Mouse (Mus musculus): ENCODE measurements around the gene Ceacam9. TPM values are rescaled to one million over a fixed set of nuclear protein-coding genes. Genes with fewer than 3 reads are reported as not detected.

Gene Ceacam9
- polyA plus RNA-seq, 1 experiment from 2014 or later = not detected

- H3K27ac ChIP-seq (ENCODE audit: low read length) = no peak overlapping the region
- no peak overlapping the region for H3K9ac ChIP-seq (replicated peaks; ENCODE audit: low read depth, low read length)
- no peak for ATAC-seq (ENCODE audit: insufficient number of reproducible peaks, insufficient read depth, low FRiP score, low read depth)
- H3K4me1 ChIP-seq (ENCODE audit: control insufficient read depth, insufficient read depth, low read length) = no peaks in the 10 kb centered on the region
- peaks cover 20% of the 10 kb centered on the region; the same call in 1 of the 2 replicates for H3K36me3 ChIP-seq (ENCODE audit: control insufficient read depth, insufficient read depth, low read length)
- WGBS = 75% methylated on average over 12 of the region's 12 CpGs
- no peaks in the 10 kb centered on the region for H3K9me3 ChIP-seq (ENCODE audit: control insufficient read depth, low read depth, low read length)
- no peak overlapping the region for H3K4me2 ChIP-seq (replicated peaks; ENCODE audit: low read depth, low read length)
- no peaks in the 10 kb centered on the region for H3K27me3 ChIP-seq (ENCODE audit: control insufficient read depth, insufficient read depth, low read length)
- no peak overlapping the region for H3K4me3 ChIP-seq (ENCODE audit: low read depth, low read length)
Observed at GRCm38 (mm10) chr7:16752016-16752415, 30.3 kb downstream of the Ceacam9 start.

- ATAC-seq (ENCODE audit: insufficient number of reproducible peaks, insufficient read depth, low FRiP score, low read depth) = no peak
- WGBS = 45% methylated on average over 17 of the region's 17 CpGs
- Histone ChIP-seq H3K36me3 (ENCODE audit: control insufficient read depth, insufficient read depth, low read length) (no peaks in the 10 kb centered on the region), H3K27ac (ENCODE audit: low read length) (peak overlapping the region; percentile 27; the same call in 1 of the 2 replicates), H3K4me2 (replicated peaks; ENCODE audit: low read depth, low read length) (no peak overlapping the region), H3K9ac (replicated peaks; ENCODE audit: low read depth, low read length) (no peak overlapping the region), H3K9me3 (ENCODE audit: control insufficient read depth, low read depth, low read length) (no peaks in the 10 kb centered on the region), H3K27me3 (ENCODE audit: control insufficient read depth, insufficient read depth, low read length) (no peaks in the 10 kb centered on the region), H3K4me3 (ENCODE audit: low read depth, low read length) (no peak overlapping the region), H3K4me1 (ENCODE audit: control insufficient read depth, insufficient read depth, low read length) (peaks cover 5% of the 10 kb centered on the region; the same call in 1 of the 2 replicates)
Observed at GRCm38 (mm10) chr7:16755362-16756017, 33.8 kb downstream of the Ceacam9 start.

- H3K4me1 ChIP-seq (ENCODE audit: control insufficient read depth, insufficient read depth, low read length) = peaks cover 9% of the 10 kb centered on the region; the same call in 1 of the 2 replicates
- H3K4me3 ChIP-seq (ENCODE audit: low read depth, low read length) = no peak overlapping the region
- H3K36me3 ChIP-seq (ENCODE audit: control insufficient read depth, insufficient read depth, low read length) = no peaks in the 10 kb centered on the region
- no peaks in the 10 kb centered on the region for H3K9me3 ChIP-seq (ENCODE audit: control insufficient read depth, low read depth, low read length)
- no peaks in the 10 kb centered on the region for H3K27me3 ChIP-seq (ENCODE audit: control insufficient read depth, insufficient read depth, low read length)
- H3K9ac ChIP-seq (replicated peaks; ENCODE audit: low read depth, low read length) = no peak overlapping the region
- H3K4me2 ChIP-seq (replicated peaks; ENCODE audit: low read depth, low read length) = no peak overlapping the region
- H3K27ac ChIP-seq (ENCODE audit: low read length) = no peak overlapping the region
- WGBS = 67% methylated on average over 10 of the region's 11 CpGs
- no peak for ATAC-seq (ENCODE audit: insufficient number of reproducible peaks, insufficient read depth, low FRiP score, low read depth)
Observed at GRCm38 (mm10) chr7:16758872-16759574, 37.3 kb downstream of the Ceacam9 start.

- no peaks in the 10 kb centered on the region for H3K27me3 ChIP-seq (ENCODE audit: control insufficient read depth, insufficient read depth, low read length)
- no peak overlapping the region for H3K4me2 ChIP-seq (replicated peaks; ENCODE audit: low read depth, low read length)
- H3K4me3 ChIP-seq (ENCODE audit: low read depth, low read length) = no peak overlapping the region
- peaks cover 9% of the 10 kb centered on the region; the same call in 1 of the 2 replicates for H3K4me1 ChIP-seq (ENCODE audit: control insufficient read depth, insufficient read depth, low read length)
- 21% methylated on average over 8 of the region's 8 CpGs for WGBS
- H3K27ac ChIP-seq (ENCODE audit: low read length) = no peak overlapping the region
- ATAC-seq (ENCODE audit: insufficient number of reproducible peaks, insufficient read depth, low FRiP score, low read depth) = 0 out of 2 replicates have a peak, but pooled peaks have one; percentile 49
- H3K9me3 ChIP-seq (ENCODE audit: control insufficient read depth, low read depth, low read length) = no peaks in the 10 kb centered on the region
- H3K9ac ChIP-seq (replicated peaks; ENCODE audit: low read depth, low read length) = no peak overlapping the region
- H3K36me3 ChIP-seq (ENCODE audit: control insufficient read depth, insufficient read depth, low read length) = no peaks in the 10 kb centered on the region
Observed at GRCm38 (mm10) chr7:16760292-16760691, 38.6 kb downstream of the Ceacam9 start.

- H3K27ac ChIP-seq (ENCODE audit: low read length) = peak overlapping the region; percentile 61
- WGBS = 38% methylated on average over 10 of the region's 10 CpGs
Observed at GRCm38 (mm10) chr7:16761005-16761481, 39.3 kb downstream of the Ceacam9 start.

GRCm38 (mm10) chr7:16761630-16762029 lies 39.9 kb downstream of the Ceacam9 start:
- no peak overlapping the region for H3K4me2 ChIP-seq (replicated peaks; ENCODE audit: low read depth, low read length)
- no peaks in the 10 kb centered on the region for H3K27me3 ChIP-seq (ENCODE audit: control insufficient read depth, insufficient read depth, low read length)
- peaks cover 9% of the 10 kb centered on the region; the same call in 1 of the 2 replicates for H3K4me1 ChIP-seq (ENCODE audit: control insufficient read depth, insufficient read depth, low read length)
- H3K27ac ChIP-seq (ENCODE audit: low read length) = no peak overlapping the region
- H3K36me3 ChIP-seq (ENCODE audit: control insufficient read depth, insufficient read depth, low read length) = no peaks in the 10 kb centered on the region
- H3K9ac ChIP-seq (replicated peaks; ENCODE audit: low read depth, low read length) = no peak overlapping the region
- H3K4me3 ChIP-seq (ENCODE audit: low read depth, low read length) = no peak overlapping the region
- no peaks in the 10 kb centered on the region for H3K9me3 ChIP-seq (ENCODE audit: control insufficient read depth, low read depth, low read length)
- ATAC-seq (ENCODE audit: insufficient number of reproducible peaks, insufficient read depth, low FRiP score, low read depth) = no peak
- 45% methylated on average over 5 of the region's 5 CpGs for WGBS

More at GRCm38 (mm10) chr7:16761005-16761481, 39.3 kb downstream of the Ceacam9 start:
- Histone ChIP-seq H3K9ac (replicated peaks; ENCODE audit: low read depth, low read length) (0 out of 2 replicates have a peak overlapping the region, but pooled peaks have one; percentile 6), H3K4me3 (ENCODE audit: low read depth, low read length) (no peak overlapping the region), H3K36me3 (ENCODE audit: control insufficient read depth, insufficient read depth, low read length) (no peaks in the 10 kb centered on the region), H3K4me1 (ENCODE audit: control insufficient read depth, insufficient read depth, low read length) (peaks cover 9% of the 10 kb centered on the region; the same call in 1 of the 2 replicates), H3K4me2 (replicated peaks; ENCODE audit: low read depth, low read length) (no peak overlapping the region), H3K9me3 (ENCODE audit: control insufficient read depth, low read depth, low read length) (no peaks in the 10 kb centered on the region), H3K27me3 (ENCODE audit: control insufficient read depth, insufficient read depth, low read length) (no peaks in the 10 kb centered on the region)
- ATAC-seq (ENCODE audit: insufficient number of reproducible peaks, insufficient read depth, low FRiP score, low read depth) = no peak

- 82% methylated on average over 7 of the region's 7 CpGs for WGBS
- Histone ChIP-seq H3K4me1 (ENCODE audit: control insufficient read depth, insufficient read depth, low read length) (peaks cover 9% of the 10 kb centered on the region; the same call in 1 of the 2 replicates), H3K4me2 (replicated peaks; ENCODE audit: low read depth, low read length) (no peak overlapping the region), H3K9me3 (ENCODE audit: control insufficient read depth, low read depth, low read length) (no peaks in the 10 kb centered on the region), H3K27ac (ENCODE audit: low read length) (no peak overlapping the region), H3K27me3 (ENCODE audit: control insufficient read depth, insufficient read depth, low read length) (no peaks in the 10 kb centered on the region), H3K36me3 (ENCODE audit: control insufficient read depth, insufficient read depth, low read length) (no peaks in the 10 kb centered on the region), H3K4me3 (ENCODE audit: low read depth, low read length) (no peak overlapping the region), H3K9ac (replicated peaks; ENCODE audit: low read depth, low read length) (no peak overlapping the region)
- no peak for ATAC-seq (ENCODE audit: insufficient number of reproducible peaks, insufficient read depth, low FRiP score, low read depth)
Observed at GRCm38 (mm10) chr7:16763463-16764218, 41.9 kb downstream of the Ceacam9 start.

GRCm38 (mm10) chr7:16766443-16766842 lies 44.7 kb downstream of the Ceacam9 start:
- Histone ChIP-seq H3K36me3 (ENCODE audit: control insufficient read depth, insufficient read depth, low read length) (no peaks in the 10 kb centered on the region), H3K9ac (replicated peaks; ENCODE audit: low read depth, low read length) (no peak overlapping the region), H3K27ac (ENCODE audit: low read length) (no peak overlapping the region), H3K27me3 (ENCODE audit: control insufficient read depth, insufficient read depth, low read length) (no peaks in the 10 kb centered on the region), H3K4me1 (ENCODE audit: control insufficient read depth, insufficient read depth, low read length) (no peaks in the 10 kb centered on the region; the same call in 1 of the 2 replicates), H3K9me3 (ENCODE audit: control insufficient read depth, low read depth, low read length) (peaks cover 3% of the 10 kb centered on the region; the same call in 1 of the 2 replicates), H3K4me3 (ENCODE audit: low read depth, low read length) (no peak overlapping the region), H3K4me2 (replicated peaks; ENCODE audit: low read depth, low read length) (no peak overlapping the region)
- no peak for ATAC-seq (ENCODE audit: insufficient number of reproducible peaks, insufficient read depth, low FRiP score, low read depth)
- 44% methylated on average over 2 of the region's 2 CpGs for WGBS

Measured in stomach, embryonic 14.5 days (tissue).